Comparison of ENCODE assay signal across 8 mouse cellular contexts in genomic region chr7:143549588-143550220, GRCm38 (mm10). TPM values are rescaled to one million over a fixed set of nuclear protein-coding genes. Genes with fewer than 3 reads are reported as not detected.
DNase-seq lines count a peak whose midpoint lies in the region; ATAC-seq and TF ChIP-seq lines count a peak whose summit lies in the region.

No protein-coding gene starts in this region.

- H3K36me3 ChIP-seq in spleen, adult 2 months (ENCODE audit: control insufficient read depth, insufficient read depth, low read length), result 0 out of 2 replicates have a peak, but pooled peaks cover 1% of the 10 kb centered on the region
- H3K36me3 ChIP-seq in liver, embryonic 14.5 days (replicated peaks; ENCODE audit: control insufficient read depth, insufficient read depth, low read depth), result peaks cover 8% of the 10 kb centered on the region

- DNase-seq in embryo, embryonic 9.5 days (ENCODE audit: extremely low spot score), result peak; percentile 9
- no peak for DNase-seq in embryo, embryonic 11 days
- DNase-seq in spleen, adult 2 months (ENCODE audit: low read depth in 1 of 2, low spot score in 2 of 2), result no peak
- no peak for DNase-seq in spleen, adult 12 weeks (ENCODE audit: low spot score)
- DNase-seq in liver, embryonic 14.5 days (ENCODE audit: low read depth in 3 of 3, low spot score in 3 of 3), result no peak
- DNase-seq in adrenal gland, adult 8-10 months, result no peak
- no peak for DNase-seq in layer of hippocampus, postnatal 10 days (ENCODE audit: low spot score in 2 of 2)
- DNase-seq in layer of hippocampus, adult 9-10 months (ENCODE audit: low spot score), result no peak

- peak overlapping the region; percentile 77 for H3K9ac ChIP-seq in liver, embryonic 14.5 days (replicated peaks)

- H3K4me1 ChIP-seq in spleen, adult 2 months (ENCODE audit: control insufficient read depth, insufficient read depth, insufficient read length), result peaks cover 7% of the 10 kb centered on the region; the same call in 1 of the 2 replicates
- H3K4me1 ChIP-seq in liver, embryonic 14.5 days (replicated peaks; ENCODE audit: control insufficient read depth in 2 of 2, insufficient read depth in 2 of 2, low read length in 1 of 2), result peaks cover 9 to 11% of the 10 kb centered on the region in 2 experiments; a peak in 3 of 4 replicates

- H3K4me3 ChIP-seq in spleen, adult 2 months (ENCODE audit: extremely low read depth, insufficient read depth, insufficient read length), result no peak overlapping the region; the same call in 1 of the 2 replicates
- peak overlapping the region; percentile 78 to 81 for H3K4me3 ChIP-seq in liver, embryonic 14.5 days (ENCODE audit: insufficient read depth in 1 of 2, low read depth in 2 of 2, low read length in 2 of 2)

- H3K27ac ChIP-seq in spleen, adult 2 months (ENCODE audit: insufficient read depth, low read length), result peak overlapping the region; percentile 93
- H3K27ac ChIP-seq in liver, embryonic 14.5 days, result peak overlapping the region; percentile 83

- TF ChIP-seq CTCF in spleen, adult 2 months (IDR thresholded peaks at IDR 0.05; ENCODE audit: extremely low read depth, insufficient read depth, insufficient read length, insufficient replicate concordance), result no peak
- TF ChIP-seq CTCF in liver, embryonic 14.5 days (IDR thresholded peaks at IDR 0.05; ENCODE audit: low read depth), result no peak

- no peaks in the 10 kb centered on the region for H3K27me3 ChIP-seq in spleen, adult 2 months (ENCODE audit: control insufficient read depth, insufficient read depth, low read length)
- no peaks in the 10 kb centered on the region for H3K27me3 ChIP-seq in liver, embryonic 14.5 days (ENCODE audit: control insufficient read depth, insufficient read depth, low read length)

- peak overlapping the region; percentile 98 for H3K4me2 ChIP-seq in liver, embryonic 14.5 days (ENCODE audit: low read depth)

- no peak for TF ChIP-seq EP300 in liver, embryonic 14.5 days (IDR thresholded peaks at IDR 0.05; ENCODE audit: low read depth)

- ATAC-seq in liver, embryonic 14.5 days (ENCODE audit: insufficient read depth), result peak; percentile 0; the same call in 1 of the 2 replicates

- H3K9me3 ChIP-seq in liver, embryonic 14.5 days (ENCODE audit: control insufficient read depth, low read length), result no peaks in the 10 kb centered on the region

- 41% methylated on average over 2 of the region's 2 CpGs for WGBS in spleen, adult 2 months
- 8% methylated on average over 2 of the region's 2 CpGs for WGBS in liver, embryonic 14.5 days (ENCODE audit: insufficient replicate concordance)

- no peak for TF ChIP-seq POLR2A in spleen, adult 2 months (IDR thresholded peaks at IDR 0.05; ENCODE audit: low read depth, low read length)

RNA-seq across cellular contexts. Expression of gene Nap1l4, which starts 0.8 kb away (rescaled TPM):
- polyA plus RNA-seq in spleen, adult 2 months (2012; rRNA removed), result 50.0 and 50.1 TPM in 2 replicates
- 41.3 and 54.3 TPM in 2 replicates for polyA plus RNA-seq in liver, embryonic 14.5 days (2012; rRNA removed)
- polyA plus RNA-seq in liver, embryonic 14.5 days (2014; fragmentation: Nextera tagmentation; extraction: Ambion mirVana), result 33.7 and 39.4 TPM in 2 replicates
- total RNA-seq in adrenal gland, adult 8-10 months (2022), result 100 to 1,000 TPM; 132 to 141 (median 135) TPM
- 100 to 1,000 TPM; 133 to 144 TPM for total RNA-seq in layer of hippocampus, postnatal 10 days (2021)

RNA-seq across cellular contexts. Expression of gene Phlda2, which starts 46.8 kb away (rescaled TPM):
- 0.37 and 1.2 TPM in 2 replicates for polyA plus RNA-seq in spleen, adult 2 months (2012; rRNA removed)
- 18.2 and 31.2 TPM in 2 replicates for polyA plus RNA-seq in liver, embryonic 14.5 days (2012; rRNA removed)
- 19.3 and 23.2 TPM in 2 replicates for polyA plus RNA-seq in liver, embryonic 14.5 days (2014; fragmentation: Nextera tagmentation; extraction: Ambion mirVana)
- 1 to 10 TPM in 2 of 4 experiments, under 1 TPM in 2; 0.49 to 5.2 (median 2.2) TPM for total RNA-seq in adrenal gland, adult 8-10 months (2022)
- total RNA-seq in layer of hippocampus, postnatal 10 days (2021), result not detected

RNA-seq across cellular contexts. Expression of gene Cars, which starts 50.2 kb away (rescaled TPM):
- 12.0 and 12.2 TPM in 2 replicates for polyA plus RNA-seq in spleen, adult 2 months (2012; rRNA removed)
- polyA plus RNA-seq in liver, embryonic 14.5 days (2012; rRNA removed), result 18.1 and 35.7 TPM in 2 replicates
- polyA plus RNA-seq in liver, embryonic 14.5 days (2014; fragmentation: Nextera tagmentation; extraction: Ambion mirVana), result 41.4 and 42.7 TPM in 2 replicates
- total RNA-seq in adrenal gland, adult 8-10 months (2022), result 10 to 100 TPM; 42.6 to 63.9 (median 48.2) TPM
- 10 to 100 TPM; 63.9 to 72.2 TPM for total RNA-seq in layer of hippocampus, postnatal 10 days (2021)
